Mouse (Mus musculus): Measurements from ENCODE around the gene Atmin. TPM values are rescaled to one million over a fixed set of nuclear protein-coding genes. Genes with fewer than 3 reads are reported as not detected.
A peak's percentile ranks its signal among the peaks of the same experiment; 100 is the strongest.

Gene Atmin
- polyA plus RNA-seq, 1 experiment from 2014 or later = 19.5 TPM

DNA sequence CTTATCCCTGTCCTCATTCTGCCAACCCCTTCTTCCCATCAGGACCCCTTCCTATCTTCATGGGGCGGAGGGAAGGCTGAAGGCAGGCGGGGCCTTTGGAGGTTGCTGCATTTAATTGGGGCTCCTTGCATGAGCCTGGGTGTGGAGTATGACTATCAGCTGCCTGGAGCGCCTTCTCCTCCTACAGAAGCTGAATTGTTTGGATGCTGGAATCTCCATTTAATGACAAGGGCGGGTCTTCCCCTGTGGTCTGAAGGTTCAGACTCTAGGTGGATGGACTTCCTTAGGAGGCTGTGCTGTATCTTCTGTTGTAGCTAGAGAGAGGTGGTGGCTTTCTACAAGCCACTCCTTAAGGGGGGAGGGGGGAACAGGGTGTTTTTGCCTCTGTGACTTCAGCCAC is 8.2 kb upstream of the Atmin start:
- WGBS = 90% methylated on average over 4 of the region's 4 CpGs
- Histone ChIP-seq H3K36me3 (peaks cover 24% of the 10 kb centered on the region), H3K4me1 (replicated peaks) (no peaks in the 10 kb centered on the region), H3K4me3 (no peak overlapping the region), H3K9ac (no peak overlapping the region), H3K9me3 (no peaks in the 10 kb centered on the region), H3K27ac (no peak overlapping the region), H3K4me2 (no peak overlapping the region), H3K27me3 (no peaks in the 10 kb centered on the region)
- ATAC-seq (ENCODE audit: low FRiP score) = no peak

- no peak overlapping the region for H3K4me3 ChIP-seq
- peaks cover 24% of the 10 kb centered on the region for H3K36me3 ChIP-seq
- no peak overlapping the region for H3K4me2 ChIP-seq
- no peak overlapping the region for H3K27ac ChIP-seq
- WGBS = 29% methylated on average over 6 of the region's 6 CpGs
- ATAC-seq (ENCODE audit: low FRiP score) = no peak
- H3K4me1 ChIP-seq (replicated peaks) = no peaks in the 10 kb centered on the region
- H3K9me3 ChIP-seq = no peaks in the 10 kb centered on the region
- H3K9ac ChIP-seq = no peak overlapping the region
- H3K27me3 ChIP-seq = no peaks in the 10 kb centered on the region
Observed at GRCm38 (mm10) chr8:116935506-116935905, 7.7 kb upstream of the Atmin start.

GRCm38 (mm10) chr8:116942284-116943058 is 722 bp upstream of the Atmin start:
- 0 out of 2 replicates have a peak overlapping the region, but pooled peaks have one; percentile 26 for H3K4me2 ChIP-seq
- H3K4me3 ChIP-seq = peak overlapping the region; percentile 98; the same call in 1 of the 2 replicates

DNA sequence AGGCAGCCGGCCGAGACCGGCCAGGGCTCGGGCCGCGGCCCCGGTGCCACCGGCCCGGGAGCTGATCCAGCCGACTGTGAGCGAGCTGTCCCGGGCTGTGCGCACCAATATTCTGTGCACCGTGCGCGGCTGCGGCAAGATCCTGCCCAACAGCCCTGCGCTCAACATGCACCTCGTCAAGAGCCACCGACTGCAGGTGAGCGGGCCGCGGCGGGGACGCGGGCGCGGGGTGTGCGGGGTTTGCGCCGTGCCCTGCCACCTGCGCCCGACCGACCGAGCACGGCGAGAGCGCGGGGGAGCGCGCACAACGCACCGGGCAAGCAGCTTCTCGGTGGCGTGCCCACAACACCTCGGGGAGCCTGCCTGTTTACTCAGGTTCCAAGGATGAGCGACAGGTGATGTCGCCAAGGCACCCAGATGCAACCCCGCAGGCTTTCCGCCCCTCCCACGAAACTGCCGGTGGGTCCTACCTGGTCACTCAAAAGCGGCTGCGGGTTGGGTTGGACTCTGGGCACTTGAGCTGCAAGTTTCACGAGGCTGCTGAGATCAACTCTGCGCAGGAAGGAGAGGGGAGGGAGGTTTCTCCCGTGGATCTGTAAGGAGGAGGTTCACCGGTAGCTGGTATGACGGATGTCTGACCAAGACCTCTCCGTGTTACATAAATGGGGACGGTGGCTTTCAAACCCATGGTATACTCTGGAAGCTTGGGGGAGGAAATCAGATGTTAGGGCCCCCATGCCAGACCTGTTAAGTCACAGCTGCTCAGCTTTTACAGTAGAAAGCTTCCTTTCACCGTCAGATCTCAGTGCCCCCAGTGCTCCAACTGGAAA is 577 bp downstream of the Atmin start:
- H3K27me3 ChIP-seq = no peaks in the 10 kb centered on the region

More at GRCm38 (mm10) chr8:116942284-116943058, 722 bp upstream of the Atmin start:
- H3K4me1 ChIP-seq (replicated peaks) = peaks cover 27% of the 10 kb centered on the region
- no peaks in the 10 kb centered on the region for H3K27me3 ChIP-seq
- ATAC-seq (ENCODE audit: low FRiP score) = no peak
- 82% methylated on average over 12 of the region's 12 CpGs for WGBS
- no peak overlapping the region for H3K27ac ChIP-seq
- H3K9ac ChIP-seq = no peak overlapping the region
- H3K36me3 ChIP-seq = no peaks in the 10 kb centered on the region
- H3K9me3 ChIP-seq = no peaks in the 10 kb centered on the region

DNA sequence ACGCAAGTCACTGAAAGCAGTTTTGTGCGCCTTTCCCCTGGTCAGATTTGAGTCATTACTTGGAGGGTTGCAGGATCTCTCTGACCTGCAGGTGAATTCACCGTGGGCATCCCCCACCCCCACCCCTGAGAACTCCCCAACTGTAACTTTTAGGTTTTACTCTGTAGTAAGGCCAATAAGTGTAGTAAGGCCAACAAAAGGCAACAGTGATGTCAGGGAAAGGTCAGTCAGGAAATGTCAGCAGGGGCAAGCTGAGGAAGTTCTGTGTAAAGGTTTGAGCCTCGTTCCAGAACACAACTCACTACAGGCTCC is 1.1 kb downstream of the Atmin start:
- WGBS = 12% methylated on average over 4 of the region's 4 CpGs
- Histone ChIP-seq H3K4me2 (peak overlapping the region; percentile 95), H3K4me1 (replicated peaks) (peaks cover 27% of the 10 kb centered on the region), H3K36me3 (no peaks in the 10 kb centered on the region; the same call in 1 of the 2 replicates), H3K4me3 (peak overlapping the region; percentile 98), H3K9ac (peak overlapping the region; percentile 93), H3K27me3 (no peaks in the 10 kb centered on the region), H3K9me3 (no peaks in the 10 kb centered on the region), H3K27ac (no peak overlapping the region)
- no peak for ATAC-seq (ENCODE audit: low FRiP score)

More for the DNA sequence above, 577 bp downstream of the Atmin start:
- Histone ChIP-seq H3K9ac (peak overlapping the region; percentile 93), H3K36me3 (no peaks in the 10 kb centered on the region; the same call in 1 of the 2 replicates), H3K27ac (peak overlapping the region; percentile 79), H3K4me3 (peak overlapping the region; percentile 98), H3K4me2 (peak overlapping the region; percentile 95), H3K4me1 (replicated peaks) (peaks cover 27% of the 10 kb centered on the region), H3K9me3 (no peaks in the 10 kb centered on the region)
- peak; percentile 83 for ATAC-seq (ENCODE audit: low FRiP score)
- under 1% methylated on average over 62 of the region's 62 CpGs for WGBS

DNA sequence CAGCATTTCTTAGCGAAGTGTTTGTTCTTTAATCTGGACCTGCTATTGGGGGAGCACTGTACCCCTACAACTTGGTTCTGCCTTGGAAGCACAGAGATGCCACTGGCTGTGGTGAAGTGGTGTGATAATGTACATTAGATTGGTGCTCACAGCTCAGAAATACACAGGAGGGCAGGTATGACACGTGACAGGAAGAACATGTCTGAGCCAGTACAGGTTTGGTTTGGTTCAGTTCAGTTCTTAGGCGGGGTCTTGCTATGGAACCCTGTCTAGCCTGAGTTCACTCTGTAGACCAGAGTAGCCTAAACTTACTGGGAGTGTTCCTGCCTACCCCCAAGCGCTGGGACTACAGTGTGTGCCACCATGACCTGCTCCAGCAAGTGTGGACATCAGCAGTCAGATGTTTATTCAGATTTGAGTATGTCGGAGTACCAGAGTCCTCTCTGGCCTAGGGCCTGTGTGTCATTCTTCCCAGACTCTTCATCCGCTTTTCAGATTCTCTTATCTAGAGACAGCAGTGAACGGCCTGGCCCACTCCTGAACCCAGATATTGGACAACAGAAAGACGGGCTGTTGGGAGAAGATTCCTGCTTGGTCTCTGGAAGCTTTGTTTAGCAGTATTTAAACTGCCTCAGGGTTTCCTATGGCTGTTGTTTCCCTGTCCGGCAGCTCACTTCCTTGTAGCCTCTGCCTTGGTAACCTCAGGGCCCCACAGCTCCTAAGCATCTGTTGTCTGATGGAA is 2.1 kb downstream of the Atmin start:
- Histone ChIP-seq H3K27ac (no peak overlapping the region), H3K9ac (0 out of 2 replicates have a peak overlapping the region, but pooled peaks have one; percentile 93), H3K9me3 (no peaks in the 10 kb centered on the region), H3K36me3 (no peaks in the 10 kb centered on the region; the same call in 1 of the 2 replicates), H3K4me2 (no peak overlapping the region), H3K27me3 (no peaks in the 10 kb centered on the region), H3K4me1 (replicated peaks) (peaks cover 27% of the 10 kb centered on the region), H3K4me3 (no peak overlapping the region)
- no peak for ATAC-seq (ENCODE audit: low FRiP score)
- WGBS = 91% methylated on average over 9 of the region's 9 CpGs

- Histone ChIP-seq H3K4me2 (no peak overlapping the region), H3K4me3 (no peak overlapping the region), H3K27me3 (no peaks in the 10 kb centered on the region), H3K27ac (peak overlapping the region; percentile 44; the same call in 1 of the 2 replicates), H3K36me3 (no peaks in the 10 kb centered on the region; the same call in 1 of the 2 replicates), H3K4me1 (replicated peaks) (peaks cover 27% of the 10 kb centered on the region), H3K9me3 (no peaks in the 10 kb centered on the region), H3K9ac (peak overlapping the region; percentile 49)
- 85% methylated on average over 21 of the region's 21 CpGs for WGBS
- ATAC-seq (ENCODE audit: low FRiP score) = no peak
Observed at GRCm38 (mm10) chr8:116946268-116946838, 3.2 kb downstream of the Atmin start.

DNA sequence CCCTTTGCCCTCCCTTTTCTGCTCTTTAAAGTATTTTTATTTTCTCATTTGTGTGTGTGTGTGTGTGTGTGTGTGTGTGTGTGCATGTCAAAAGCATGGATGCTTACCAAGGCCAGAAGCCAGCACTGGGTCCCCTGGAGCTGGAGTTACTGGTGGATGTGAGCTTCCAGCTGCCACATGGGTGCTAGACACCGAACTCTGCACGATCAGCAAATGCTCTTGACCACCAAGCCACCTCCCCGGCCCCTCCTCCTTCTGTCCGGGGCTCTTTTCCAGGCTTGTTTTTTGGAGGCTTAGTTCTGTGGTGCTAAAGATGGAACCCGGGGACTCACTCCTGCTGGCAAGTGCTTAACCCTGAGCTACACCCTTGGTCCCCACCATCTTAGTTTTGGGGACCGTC is 3.7 kb downstream of the Atmin start:
- Histone ChIP-seq H3K27ac (no peak overlapping the region), H3K4me1 (replicated peaks) (peaks cover 27% of the 10 kb centered on the region), H3K4me3 (no peak overlapping the region), H3K36me3 (no peaks in the 10 kb centered on the region; the same call in 1 of the 2 replicates), H3K4me2 (no peak overlapping the region), H3K9me3 (no peaks in the 10 kb centered on the region), H3K9ac (0 out of 2 replicates have a peak overlapping the region, but pooled peaks have one; percentile 49), H3K27me3 (no peaks in the 10 kb centered on the region)
- 91% methylated on average over 6 of the region's 6 CpGs for WGBS
- ATAC-seq (ENCODE audit: low FRiP score) = no peak

DNA sequence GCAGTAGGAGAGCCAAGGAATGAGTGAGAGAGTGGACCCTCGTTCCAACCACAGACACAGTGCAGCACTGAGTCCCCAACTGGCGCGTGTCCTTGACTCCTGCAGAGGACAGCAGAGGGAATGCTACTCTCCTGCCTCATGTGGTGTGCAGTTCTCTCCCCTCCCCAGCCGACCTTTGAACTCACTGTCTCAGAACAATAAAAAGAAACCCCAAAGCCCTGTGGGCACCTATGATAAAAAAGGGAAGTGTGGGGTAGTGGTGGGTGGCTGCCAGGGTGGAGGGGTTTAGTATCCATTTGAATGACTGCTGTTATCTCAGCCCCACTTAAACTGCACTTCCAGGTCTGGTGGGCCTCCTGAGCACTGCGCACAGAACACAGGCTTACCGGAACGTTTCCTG is 4.4 kb downstream of the Atmin start:
- 89% methylated on average over 7 of the region's 7 CpGs for WGBS
- H3K4me2 ChIP-seq = no peak overlapping the region
- peaks cover 27% of the 10 kb centered on the region for H3K4me1 ChIP-seq (replicated peaks)
- H3K4me3 ChIP-seq = no peak overlapping the region
- no peak overlapping the region for H3K9ac ChIP-seq
- ATAC-seq (ENCODE audit: low FRiP score) = no peak
- H3K36me3 ChIP-seq = no peaks in the 10 kb centered on the region; the same call in 1 of the 2 replicates
- H3K27ac ChIP-seq = no peak overlapping the region
- no peaks in the 10 kb centered on the region for H3K9me3 ChIP-seq
- no peaks in the 10 kb centered on the region for H3K27me3 ChIP-seq

- WGBS = 81% methylated on average over 5 of the region's 5 CpGs
- no peaks in the 10 kb centered on the region for H3K9me3 ChIP-seq
Observed at GRCm38 (mm10) chr8:116951369-116951768, 8.2 kb downstream of the Atmin start.

GRCm38 (mm10) chr8:116951778-116952177 is 8.6 kb downstream of the Atmin start:
- no peaks in the 10 kb centered on the region for H3K9me3 ChIP-seq
- 98% methylated on average over 2 of the region's 2 CpGs for WGBS
- H3K4me1 ChIP-seq (replicated peaks) = no peaks in the 10 kb centered on the region; the same call in 1 of the 2 replicates
- H3K27me3 ChIP-seq = no peaks in the 10 kb centered on the region
- no peak for ATAC-seq (ENCODE audit: low FRiP score)
- no peak overlapping the region for H3K9ac ChIP-seq
- H3K4me2 ChIP-seq = no peak overlapping the region
- H3K36me3 ChIP-seq = peaks cover 41% of the 10 kb centered on the region
- no peak overlapping the region for H3K27ac ChIP-seq
- no peak overlapping the region for H3K4me3 ChIP-seq

More at GRCm38 (mm10) chr8:116951369-116951768, 8.2 kb downstream of the Atmin start:
- Histone ChIP-seq H3K4me1 (replicated peaks) (peaks cover 3% of the 10 kb centered on the region), H3K4me3 (no peak overlapping the region), H3K9ac (no peak overlapping the region), H3K4me2 (no peak overlapping the region), H3K27ac (no peak overlapping the region), H3K27me3 (no peaks in the 10 kb centered on the region), H3K36me3 (peaks cover 37% of the 10 kb centered on the region)
- no peak for ATAC-seq (ENCODE audit: low FRiP score)
